Mouse (Mus musculus) T-helper 1 cell (primary cell): ENCODE data around the gene Wdr5b.

Source experiments
- in situ Hi-C: fragments of 300-600 bp; cut with MboI, MseI; formaldehyde crosslinking; loops from one replicate; pipeline ENCODE4 v1.15.1; 2025; ENCODE audit warnings: high pct_unique_total_duplicates

Gene Wdr5b

DNA sequence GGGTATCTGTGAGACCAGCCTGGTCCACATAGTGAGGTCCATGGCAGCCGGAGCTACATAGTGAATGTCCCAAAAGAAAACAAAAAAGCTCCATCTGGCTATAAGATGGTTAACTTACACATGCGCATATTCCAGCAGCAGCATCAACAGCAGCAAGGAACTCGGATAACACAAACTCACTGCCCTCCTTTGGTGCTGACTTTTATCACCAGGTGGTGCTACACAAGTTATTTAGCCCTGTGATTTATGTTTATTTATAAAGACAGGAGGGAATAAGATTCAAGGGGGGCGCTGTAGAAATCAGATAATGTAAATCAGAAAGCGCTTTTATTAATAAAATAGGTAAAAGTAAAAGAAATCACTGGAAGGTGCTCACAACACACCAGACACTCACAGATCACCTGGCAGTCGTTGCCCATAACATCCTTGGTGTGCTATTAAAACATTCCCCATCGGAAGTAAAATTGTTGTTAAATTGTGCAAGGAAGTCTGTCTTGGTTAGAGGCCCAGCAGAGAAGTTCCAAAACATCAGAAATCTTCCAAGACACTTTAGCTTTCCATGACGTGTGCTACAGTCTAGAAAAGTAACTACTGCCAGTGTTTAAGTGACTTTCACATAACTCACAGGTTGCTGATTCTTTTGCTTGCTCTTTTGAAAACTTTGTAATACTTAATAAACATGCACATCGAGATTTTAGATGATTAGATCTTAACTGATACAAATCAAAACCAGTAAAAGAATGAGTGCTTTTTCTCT, 29.0 kb downstream of the Wdr5b start:
- in situ Hi-C loops = loop anchor here (25.0 kb wide), 1 partner anchor 1817 kb away; no protein-coding TSS in a partner anchor

DNA sequence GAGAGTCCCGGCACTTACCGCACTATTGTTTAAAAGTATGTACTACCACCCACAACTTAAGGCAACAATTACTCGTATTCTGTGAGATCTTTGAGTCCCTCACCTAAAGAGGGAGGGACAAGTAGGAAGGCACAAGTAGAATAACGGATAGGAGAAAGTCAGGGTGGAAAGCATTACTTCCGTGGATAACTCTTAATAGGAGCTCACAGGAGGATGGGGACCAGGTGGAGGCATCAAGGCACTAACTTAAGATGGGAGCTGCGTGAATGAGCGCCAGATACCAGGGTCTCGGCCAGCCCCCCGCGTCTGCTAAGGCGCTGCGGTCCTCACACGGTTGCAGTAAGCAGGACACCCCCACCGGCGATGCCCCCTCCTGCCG, 30.1 kb downstream of the Wdr5b start:
- in situ Hi-C loops = loop anchor here (25.0 kb wide), 1 partner anchor 1816 kb away; no protein-coding TSS in a partner anchor

DNA sequence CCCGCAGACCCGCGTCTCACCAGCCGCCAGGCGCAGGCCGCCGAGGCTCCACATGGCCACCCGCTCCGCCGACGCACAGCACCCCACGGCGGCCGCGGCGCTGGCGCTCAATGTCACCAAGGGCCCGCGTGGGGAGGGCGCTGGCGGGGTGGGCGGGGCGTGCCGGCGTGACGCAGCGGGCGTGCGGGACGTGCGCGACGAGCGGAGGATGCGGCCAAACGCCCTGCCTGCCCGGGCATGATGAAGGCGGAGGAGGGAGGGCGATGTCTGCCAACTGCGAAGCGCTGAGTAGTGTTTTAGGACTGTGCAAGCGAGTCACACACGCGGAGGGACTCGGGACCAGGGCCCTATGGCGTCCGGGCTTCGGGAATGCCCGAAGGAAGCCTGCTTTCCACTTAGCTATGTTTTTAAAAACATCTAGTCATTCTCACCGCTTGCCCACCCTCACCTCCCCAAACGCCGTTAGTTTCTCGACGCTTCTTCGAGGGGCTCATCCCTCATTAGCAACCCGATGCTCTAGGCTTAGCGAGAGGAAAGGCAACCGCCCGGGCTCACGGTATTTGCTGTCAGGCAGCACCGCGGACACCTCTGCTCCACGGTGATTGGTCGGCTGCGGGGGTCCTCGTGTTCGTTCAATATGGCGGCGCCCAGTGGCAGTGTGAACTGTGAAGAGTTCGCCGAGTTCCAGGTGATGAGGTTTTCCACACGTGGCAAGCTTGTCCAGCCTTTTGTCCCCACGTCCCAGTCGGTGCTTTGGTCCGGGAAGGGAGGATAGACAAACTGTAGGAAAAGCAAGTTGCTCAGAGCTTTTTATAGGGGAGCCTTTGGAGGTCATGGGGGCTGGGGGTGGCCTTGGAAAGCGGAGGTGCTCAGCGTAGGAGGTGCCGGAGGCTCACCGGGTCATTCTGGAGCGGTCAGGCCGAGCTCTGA, 30.7 kb downstream of the Wdr5b start, which contains the start of the genes Fam162a and Ccdc58:
Gene Fam162a (minus strand): TSS at position 145 of the 930 bp plus-strand sequence.
Gene Ccdc58 (plus strand): TSS at position 236 of the 930 bp plus-strand sequence.
- in situ Hi-C loops = loop anchor here (25.0 kb wide), 1 partner anchor 1816 kb away; no protein-coding TSS in a partner anchor

DNA sequence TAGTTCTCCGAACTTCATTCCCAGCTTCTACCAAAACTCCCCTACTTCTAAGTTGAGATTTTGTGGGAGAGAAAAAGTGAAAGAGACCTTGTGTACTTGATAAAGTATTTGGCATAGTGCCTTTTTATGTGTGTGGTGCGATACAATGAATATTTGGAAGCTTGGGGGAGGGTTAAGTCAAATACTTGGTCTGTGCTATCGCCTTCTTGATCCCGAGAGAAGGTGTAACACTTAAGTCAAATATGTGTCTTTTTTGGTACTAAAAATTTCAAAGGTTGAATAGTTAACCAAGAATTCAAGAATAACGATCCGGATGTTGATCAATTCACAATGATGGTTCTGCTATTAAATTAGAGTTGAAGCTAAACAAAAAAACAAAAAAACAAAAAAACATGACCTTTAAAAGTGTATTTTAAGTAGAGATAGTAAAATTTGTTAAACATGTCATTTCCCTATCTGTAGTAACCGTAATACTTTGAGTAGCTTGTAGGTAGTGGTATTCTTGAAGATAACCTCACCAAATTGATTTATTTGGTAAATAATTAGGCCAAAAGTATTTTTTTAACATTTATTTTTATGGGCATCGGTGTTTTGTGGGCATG, 31.5 kb downstream of the Wdr5b start:
- in situ Hi-C loops = loop anchor here (25.0 kb wide), 1 partner anchor 1815 kb away; no protein-coding TSS in a partner anchor

DNA sequence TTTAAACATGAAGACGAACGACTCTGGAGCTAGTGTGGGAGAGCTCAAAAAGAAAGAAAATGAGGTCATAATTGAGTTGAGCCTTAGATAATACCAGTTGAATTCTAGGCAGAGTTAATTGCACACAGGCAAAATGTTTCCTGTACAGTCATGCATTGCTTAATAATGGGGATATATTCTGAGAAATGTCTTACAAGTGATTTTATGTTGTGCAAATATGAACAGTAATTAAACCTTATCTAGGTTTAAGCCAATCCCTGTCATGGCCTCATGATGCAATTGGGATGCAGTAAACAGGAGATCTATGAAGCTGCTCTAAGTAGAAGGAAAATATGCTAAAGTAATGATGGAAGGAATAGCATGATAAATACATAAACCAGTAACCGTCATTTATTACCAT, 33.8 kb downstream of the Wdr5b start:
- in situ Hi-C loops = loop anchor here (25.0 kb wide), 1 partner anchor 1813 kb away; no protein-coding TSS in a partner anchor

DNA sequence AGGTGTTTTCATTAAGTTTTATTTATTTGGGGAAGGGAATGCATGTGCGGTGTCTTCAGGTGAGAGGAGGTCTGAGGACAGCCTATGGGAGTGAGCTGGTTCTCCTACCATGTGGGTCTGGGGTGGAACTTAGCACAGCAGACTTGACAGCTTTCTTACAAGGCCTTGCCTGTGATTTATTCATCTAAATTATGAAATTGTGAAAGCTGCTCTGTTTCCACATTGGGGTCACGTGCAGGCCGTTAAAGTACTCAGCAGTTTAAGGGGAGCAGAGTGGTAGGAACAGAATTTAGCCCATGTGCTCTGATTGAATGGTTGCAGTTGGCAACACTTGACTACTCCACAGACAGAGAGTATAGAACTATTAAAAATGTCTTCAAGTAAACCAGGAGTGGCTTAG, 38.9 kb downstream of the Wdr5b start:
- in situ Hi-C loops = no loop called here

DNA sequence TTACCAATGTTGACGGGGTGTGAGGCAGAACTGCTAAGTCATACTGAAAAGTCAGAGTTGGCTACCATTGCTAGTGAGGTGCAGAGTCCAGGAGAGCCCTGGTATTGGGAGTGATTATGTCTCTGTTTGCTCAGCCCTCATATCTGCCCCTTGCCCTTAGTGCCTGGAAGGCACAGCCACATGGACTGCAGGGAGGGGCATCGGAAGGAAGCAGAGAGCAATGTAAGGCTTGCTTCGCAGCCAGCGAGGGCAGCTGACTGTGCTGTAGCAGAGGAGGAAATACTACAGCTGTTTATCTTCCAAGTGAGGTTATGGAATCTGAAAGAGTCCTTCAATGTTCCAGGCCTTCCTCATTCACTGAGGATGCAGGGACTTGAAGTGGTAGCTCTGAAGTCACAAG, 46.9 kb downstream of the Wdr5b start:
- in situ Hi-C loops = no loop called here

DNA sequence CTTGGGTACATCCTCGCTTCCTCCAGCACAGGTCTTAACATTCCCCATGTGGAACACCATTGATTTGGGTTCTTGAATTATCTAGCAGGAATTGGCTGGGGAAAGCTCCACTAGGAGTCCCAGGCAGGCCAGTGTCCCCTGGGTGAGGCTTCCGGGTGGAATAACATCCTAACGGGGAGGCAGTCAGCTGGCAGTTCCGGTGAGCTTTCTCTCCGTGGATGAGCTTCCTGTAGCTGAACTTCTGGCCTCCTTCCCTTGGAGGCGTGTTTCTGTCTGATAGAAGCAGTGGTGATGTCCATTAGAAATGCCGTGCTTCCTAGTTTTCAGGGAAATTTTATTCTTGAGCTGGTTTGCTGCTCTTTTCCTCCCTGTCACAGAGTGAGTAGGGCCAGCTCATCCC, 48.1 kb downstream of the Wdr5b start:
- in situ Hi-C loops = no loop called here

DNA sequence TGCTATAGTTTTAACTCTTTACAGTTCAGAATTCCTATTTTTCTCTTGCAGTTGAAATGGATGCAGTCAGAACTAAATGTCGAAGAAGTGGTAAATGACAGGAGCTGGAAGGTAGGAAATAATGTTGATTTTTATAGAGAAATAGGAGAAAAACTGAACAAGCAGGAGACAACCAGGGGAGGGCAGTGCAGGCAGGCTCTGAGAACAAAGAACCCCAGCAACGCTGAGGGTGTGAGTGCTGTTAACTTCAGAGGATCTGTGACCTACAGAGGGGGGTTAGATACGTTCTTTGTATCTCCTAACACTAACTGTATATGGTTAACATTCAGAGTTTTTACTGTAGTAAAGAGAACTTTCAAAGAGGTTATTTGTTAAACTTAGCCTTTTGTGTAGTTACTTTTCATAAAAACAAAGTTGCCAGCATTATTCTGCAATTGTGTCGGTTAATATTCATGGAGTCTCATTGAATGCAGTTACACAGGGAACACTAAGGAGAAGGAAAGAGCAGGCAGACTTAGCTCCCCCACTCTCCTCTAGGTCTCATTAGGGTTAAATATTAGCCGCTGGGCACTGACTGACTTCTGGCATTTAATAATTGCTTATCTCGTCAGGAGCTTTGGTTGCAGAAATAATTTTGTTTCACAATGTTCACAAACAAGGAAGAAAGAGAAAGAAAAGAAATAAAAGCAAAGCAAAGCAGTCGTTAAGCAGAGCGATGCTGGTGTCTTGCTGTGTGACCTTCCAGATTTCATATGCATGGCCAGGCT, 49.0 kb downstream of the Wdr5b start:
- in situ Hi-C loops = no loop called here

DNA sequence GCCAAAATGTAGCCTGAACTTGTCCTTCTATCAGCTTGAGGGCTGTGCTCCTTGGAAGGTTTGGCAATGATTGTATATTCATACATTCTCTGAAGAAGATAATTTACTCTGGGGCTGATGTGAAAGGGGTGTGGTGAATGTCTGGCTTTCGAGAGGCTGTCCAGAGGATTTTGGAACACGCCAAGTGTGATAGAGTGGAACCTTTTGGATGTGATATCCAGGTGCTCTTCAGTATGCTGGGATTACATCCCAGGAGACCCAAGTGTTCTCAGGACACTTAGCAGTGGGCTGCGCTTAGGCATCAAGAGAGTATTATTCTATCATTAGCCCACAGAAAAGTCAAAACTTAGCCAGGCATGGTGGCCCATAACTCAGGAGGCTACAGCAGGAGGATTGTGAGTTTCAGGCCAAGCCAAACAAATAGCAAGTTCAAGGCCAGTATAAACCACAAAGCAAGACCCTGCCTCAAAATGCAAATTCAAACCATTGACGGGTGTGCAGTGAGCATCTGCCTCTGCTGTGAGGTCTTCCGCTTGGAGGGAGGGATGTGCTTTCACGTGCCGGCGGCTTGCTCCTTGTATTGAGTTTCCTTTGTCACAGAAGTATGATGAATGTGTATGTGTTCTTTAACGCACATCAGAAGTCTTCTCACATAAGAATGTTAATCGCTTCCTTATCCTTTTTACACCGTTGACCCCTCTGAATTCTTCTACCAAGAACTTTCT, 50.0 kb downstream of the Wdr5b start:
- in situ Hi-C loops = no loop called here
